Mouse (Mus musculus) heart, embryonic 16.5 days (tissue): Measurements from ENCODE around the gene Bst2. TPM values are rescaled to one million over a fixed set of nuclear protein-coding genes. Genes with fewer than 3 reads are reported as not detected.
"Not testable (repeated sequence)": the region's sequence is repeated elsewhere in the genome, so short reads cannot be mapped to it uniquely, and the experiment has no call there.

Experiments used
- ATAC-seq: fragments of 200-750 bp; cut with Nextera tagmentation; replicated peaks from 2 replicates; pipeline ENCODE4 v1.8.0; 2017; ENCODE audit warnings: moderate number of reproducible peaks; ENCODE audit not compliant: insufficient read depth, low FRiP score; ENCODE audit errors: extremely low read depth
- H3K27ac ChIP-seq: fragments of 300-500 bp; sonication (generic); 2 replicates; pipeline ENCODE4 v1.5.1; 2014; ENCODE audit warnings: mild to moderate bottlenecking, low read length, control low read depth, moderate library complexity
- H3K27me3 ChIP-seq: fragments of 300-500 bp; sonication (generic); 2 replicates; pipeline ENCODE4 v1.6.1; 2014; ENCODE audit warnings: low read length, mixed read lengths; ENCODE audit not compliant: control insufficient read depth, insufficient read depth
- H3K36me3 ChIP-seq: fragments of 300-500 bp; sonication (generic); 2 replicates; pipeline ENCODE4 v1.6.1; 2014; ENCODE audit not compliant: control insufficient read depth, insufficient read depth
- H3K4me1 ChIP-seq: fragments of 300-500 bp; sonication (generic); 2 replicates; pipeline ENCODE4 v1.6.1; 2014; ENCODE audit warnings: low read length, mixed read lengths; ENCODE audit not compliant: control insufficient read depth, insufficient read depth
- H3K4me2 ChIP-seq: fragments of 300-500 bp; sonication (generic); 2 replicates; pipeline ENCODE4 v1.6.1; 2014; ENCODE audit warnings: low read depth, mild to moderate bottlenecking, control low read depth, low read length
- H3K4me3 ChIP-seq: fragments of 300-500 bp; sonication (generic); 2 replicates; pipeline ENCODE4 v1.5.1; 2014; ENCODE audit warnings: mild to moderate bottlenecking, control low read depth, low read length
- H3K9ac ChIP-seq: fragments of 300-500 bp; sonication (generic); 2 replicates; pipeline ENCODE4 v1.6.1; 2014; ENCODE audit warnings: low read length, control low read depth
- H3K9me3 ChIP-seq: fragments of 300-500 bp; sonication (generic); replicated peaks from 2 replicates; pipeline ENCODE4 v1.6.1; 2016; ENCODE audit warnings: low read length; ENCODE audit not compliant: control insufficient read depth
- WGBS: fragments of 180-500 bp; shearing (Covaris S2); extraction: QIAGEN DNeasy Blood & Tissue Kit; methylation state at CpG from one replicate; pipeline ENCODE4 v1.1.7; 2014; 5-methylcytosine and 5-hydroxymethylcytosine counted together
- polyA plus RNA-seq: library from polyadenylated mRNA; unstranded; fragments of >200 nt; fragmentation: Nextera tagmentation; extraction: Ambion mirVana; gene quantifications from 2 replicates; pipeline ENCODE4 v1.2.1, GENCODE M21; 2015

Gene Bst2
- polyA plus RNA-seq, 1 experiment from 2014 or later: 46.5 TPM

GRCm38 (mm10) chr8:71530735-71531467 lies 6.4 kb downstream of the Bst2 start:
- H3K27me3 ChIP-seq, H3K4me3 ChIP-seq, H3K9me3 ChIP-seq, ATAC-seq, H3K27ac ChIP-seq, H3K4me2 ChIP-seq, H3K36me3 ChIP-seq, H3K9ac ChIP-seq: not testable (repeated sequence)
- peaks cover 23% of the 10 kb centered on the region for H3K4me1 ChIP-seq
- WGBS: 72% methylated on average over 5 of the region's 12 CpGs

- 61% methylated on average over 11 of the region's 11 CpGs for WGBS
- peaks cover 3% of the 10 kb centered on the region for H3K27me3 ChIP-seq
- no peak overlapping the region for H3K4me2 ChIP-seq
- H3K4me3 ChIP-seq: no peak overlapping the region
- H3K4me1 ChIP-seq: peaks cover 27% of the 10 kb centered on the region
- no peak overlapping the region for H3K9ac ChIP-seq
- no peaks in the 10 kb centered on the region for H3K36me3 ChIP-seq
- H3K9me3 ChIP-seq: no peaks in the 10 kb centered on the region
- ATAC-seq: peak; percentile 65; the same call in 1 of the 2 replicates
- peak overlapping the region; percentile 94 for H3K27ac ChIP-seq
Observed at GRCm38 (mm10) chr8:71528362-71529073, 8.7 kb downstream of the Bst2 start.

DNA sequence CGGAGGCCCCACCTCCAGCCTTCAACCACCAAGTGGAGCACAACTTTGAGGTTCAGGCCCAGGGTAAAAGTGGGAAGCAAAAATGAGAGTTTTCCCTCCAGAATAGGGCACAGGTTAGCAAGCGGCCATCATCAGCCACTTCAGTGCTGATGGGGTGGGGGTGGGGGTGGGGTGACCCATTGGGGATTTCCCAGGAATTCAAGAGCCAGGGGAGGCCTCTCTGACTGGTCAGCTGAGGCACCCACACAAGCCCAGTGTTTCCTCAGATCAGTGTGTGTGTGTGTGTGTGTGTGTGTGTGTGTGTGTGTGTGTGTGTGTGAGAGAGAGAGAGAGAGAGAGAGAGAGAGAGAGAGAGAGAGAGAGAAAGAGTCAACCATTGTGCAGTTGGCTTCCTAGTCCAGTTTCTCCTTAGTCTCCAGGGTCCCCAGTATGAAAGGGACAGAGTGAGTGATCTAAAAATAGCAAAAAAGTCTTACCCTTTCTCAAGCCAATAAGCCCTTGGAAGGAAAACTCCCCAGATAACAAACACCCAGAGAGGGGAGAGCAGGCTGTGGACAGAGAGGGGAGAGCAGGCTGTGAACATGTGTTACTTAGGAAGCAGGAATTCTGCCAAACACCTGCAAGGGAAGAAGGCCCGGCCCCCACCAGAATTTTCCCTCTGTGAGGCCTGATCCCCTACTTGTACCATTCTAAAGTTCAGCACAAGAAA lies 9.9 kb downstream of the Bst2 start:
- Histone ChIP-seq H3K36me3 (no peaks in the 10 kb centered on the region), H3K4me1 (peaks cover 27% of the 10 kb centered on the region), H3K4me3 (no peak overlapping the region), H3K27ac (peak overlapping the region; percentile 94), H3K9me3 (no peaks in the 10 kb centered on the region), H3K9ac (no peak overlapping the region), H3K27me3 (peaks cover 3% of the 10 kb centered on the region), H3K4me2 (no peak overlapping the region; the same call in 1 of the 2 replicates)
- ATAC-seq: peak; percentile 29; the same call in 1 of the 2 replicates
- 43% methylated on average over 3 of the region's 3 CpGs for WGBS

DNA sequence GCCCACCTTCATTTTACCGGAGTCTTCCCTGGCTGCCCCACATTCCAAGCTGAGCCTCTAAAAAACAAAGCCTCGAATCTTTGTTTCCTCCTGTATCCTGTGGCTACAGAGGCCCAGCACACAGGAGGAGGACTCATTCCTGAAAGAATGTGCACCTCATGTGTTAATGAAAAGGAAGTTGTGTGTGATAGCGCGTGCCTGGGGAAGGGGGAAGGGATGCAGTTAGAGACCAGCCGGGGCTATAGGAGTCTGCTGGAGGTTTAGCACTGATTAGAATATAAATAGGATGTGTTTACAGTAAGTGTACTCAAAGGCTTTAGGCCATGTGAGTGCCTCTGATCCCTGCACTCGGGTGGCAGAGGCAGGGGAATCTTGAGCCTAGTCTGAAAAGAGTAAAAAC lies 11.0 kb downstream of the Bst2 start:
- Histone ChIP-seq H3K4me2 (no peak overlapping the region), H3K36me3 (no peaks in the 10 kb centered on the region), H3K4me3 (no peak overlapping the region), H3K4me1 (peaks cover 27% of the 10 kb centered on the region), H3K27me3 (peaks cover 3% of the 10 kb centered on the region), H3K9me3 (no peaks in the 10 kb centered on the region), H3K9ac (no peak overlapping the region), H3K27ac (peak overlapping the region; percentile 94)
- peak; percentile 34; the same call in 1 of the 2 replicates for ATAC-seq
- 14% methylated on average over 6 of the region's 6 CpGs for WGBS

- WGBS: 18% methylated on average over 46 of the region's 46 CpGs
- Histone ChIP-seq H3K4me2 (peak within 1 kb of the TSS; percentile 49), H3K9ac (peak within 1 kb of the TSS; percentile 60), H3K4me3 (peak within 1 kb of the TSS; percentile 26), H3K4me1 (peaks cover 27% of the 10 kb centered on the region), H3K36me3 (no peaks in the 10 kb centered on the region), H3K27me3 (peaks cover 3% of the 10 kb centered on the region), H3K9me3 (no peaks in the 10 kb centered on the region), H3K27ac (peak within 1 kb of the TSS; percentile 94)
- ATAC-seq: no peak
Observed at GRCm38 (mm10) chr8:71525226-71526050, 11.8 kb downstream of the Bst2 start, which contains the start of gene Ccdc194. Ccdc194 (minus strand) TSS chr8:71525711.

- WGBS: 2% methylated on average over 17 of the region's 17 CpGs
- peak; percentile 82 for ATAC-seq
- Histone ChIP-seq H3K27ac (no peak overlapping the region), H3K9me3 (no peaks in the 10 kb centered on the region), H3K4me1 (peaks cover 10% of the 10 kb centered on the region), H3K9ac (peak overlapping the region; percentile 42; the same call in 1 of the 2 replicates), H3K4me3 (0 out of 2 replicates have a peak overlapping the region, but pooled peaks have one; percentile 4), H3K4me2 (peak overlapping the region; percentile 43), H3K36me3 (no peaks in the 10 kb centered on the region), H3K27me3 (peaks cover 3% of the 10 kb centered on the region)
Observed at GRCm38 (mm10) chr8:71521634-71522033, 15.6 kb downstream of the Bst2 start.

GRCm38 (mm10) chr8:71519037-71519825 lies 18.0 kb downstream of the Bst2 start:
- H3K9ac ChIP-seq, H3K4me2 ChIP-seq, H3K27me3 ChIP-seq, H3K36me3 ChIP-seq, H3K27ac ChIP-seq, H3K9me3 ChIP-seq, H3K4me3 ChIP-seq, H3K4me1 ChIP-seq: not testable (repeated sequence)
- WGBS: 37% methylated on average over 9 of the region's 10 CpGs
- 0 out of 2 replicates have a peak, but pooled peaks have one; percentile 47 for ATAC-seq

- H3K4me1 ChIP-seq: no peaks in the 10 kb centered on the region; the same call in 1 of the 2 replicates
- no peaks in the 10 kb centered on the region for H3K9me3 ChIP-seq
- ATAC-seq: no peak
- no peak overlapping the region for H3K9ac ChIP-seq
- WGBS: 20% methylated on average over 6 of the region's 6 CpGs
- H3K4me2 ChIP-seq: no peak overlapping the region
- H3K36me3 ChIP-seq: no peaks in the 10 kb centered on the region
- no peak overlapping the region for H3K27ac ChIP-seq
- H3K4me3 ChIP-seq: no peak overlapping the region
- H3K27me3 ChIP-seq: peaks cover 3% of the 10 kb centered on the region; the same call in 1 of the 2 replicates
Observed at GRCm38 (mm10) chr8:71516786-71517185, 20.5 kb downstream of the Bst2 start.
